Mouse (Mus musculus) ES-CJ7 (cell line): Measurements from ENCODE around the gene Spef1.

Experiments
- DNase-seq: peaks from one replicate; pipeline ENCODE4 v3.0.0; 2011; ENCODE audit warnings: low read depth, low spot score

Gene Spef1

DNA sequence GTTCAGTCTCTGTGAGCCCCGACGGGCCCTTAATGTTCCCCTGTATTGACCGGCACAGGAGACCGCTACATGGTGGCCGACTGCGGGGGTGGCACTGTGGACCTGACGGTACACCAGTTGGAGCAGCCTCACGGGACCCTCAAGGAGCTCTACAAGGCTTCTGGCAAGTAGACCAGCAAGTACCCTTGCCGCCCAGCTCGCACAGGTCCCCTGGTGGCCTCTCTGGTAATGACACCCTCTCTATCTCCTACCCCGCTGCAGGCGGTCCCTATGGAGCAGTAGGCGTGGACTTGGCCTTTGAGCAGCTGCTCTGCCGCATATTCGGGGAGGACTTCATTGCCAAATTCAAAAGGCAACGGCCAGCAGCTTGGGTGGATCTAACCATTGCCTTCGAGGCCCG, 44.5 kb downstream of the Spef1 start:
- peak; percentile 93 for DNase-seq

DNA sequence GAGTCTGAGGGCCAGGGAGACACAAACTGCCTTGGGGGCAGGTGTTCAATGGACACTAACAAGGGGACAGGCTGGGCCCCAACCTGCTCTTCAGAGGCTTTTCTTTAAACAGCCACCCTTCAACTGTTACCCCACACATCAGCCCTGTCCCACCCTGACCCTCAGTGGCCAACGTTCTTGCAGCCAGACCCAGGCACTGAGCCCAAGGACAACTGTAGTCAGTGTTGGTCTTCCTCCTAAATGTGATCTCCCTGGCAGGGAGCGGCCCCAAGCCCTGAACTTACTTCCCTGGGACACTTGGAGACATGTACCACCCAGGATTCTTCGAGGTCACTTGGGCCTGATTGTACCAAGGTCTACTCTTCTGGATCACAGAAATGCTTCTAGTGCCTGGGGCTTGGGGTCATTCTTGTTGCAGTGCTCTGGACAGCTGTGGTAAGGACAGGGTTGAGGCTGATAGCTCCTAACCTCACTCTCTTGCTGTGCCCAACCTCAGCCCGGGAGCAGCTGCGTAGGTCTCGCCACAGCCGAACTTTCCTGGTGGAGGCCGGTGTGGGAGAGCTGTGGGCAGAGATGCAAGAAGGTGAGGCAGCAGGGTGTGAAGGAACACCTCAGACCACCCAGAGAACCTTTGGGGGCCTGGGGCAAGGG, 45.6 kb downstream of the Spef1 start:
- no peak for DNase-seq

DNA sequence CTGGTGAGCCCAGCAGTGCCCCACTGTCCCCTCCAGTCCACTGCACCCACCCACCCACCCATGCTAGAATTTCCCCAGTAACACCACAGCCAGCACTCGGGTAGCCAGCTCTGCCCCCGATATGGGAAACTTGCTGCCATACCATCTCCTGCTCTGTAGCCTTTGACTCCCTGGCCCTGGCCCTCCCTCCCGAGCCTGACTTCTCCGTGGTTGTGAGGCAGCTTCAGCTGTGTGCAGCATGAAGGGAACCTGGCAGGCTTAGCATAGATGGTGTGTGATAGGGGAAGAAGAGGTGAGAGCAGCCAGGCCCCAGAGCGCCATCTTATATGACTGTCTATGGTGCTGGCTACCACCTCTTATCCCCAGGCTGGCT, 46.6 kb downstream of the Spef1 start:
- no peak for DNase-seq

- no peak for DNase-seq
These were observed 47.1 kb downstream of the Spef1 start for GRCm38 (mm10) chr2:131139886-131140532.

DNA sequence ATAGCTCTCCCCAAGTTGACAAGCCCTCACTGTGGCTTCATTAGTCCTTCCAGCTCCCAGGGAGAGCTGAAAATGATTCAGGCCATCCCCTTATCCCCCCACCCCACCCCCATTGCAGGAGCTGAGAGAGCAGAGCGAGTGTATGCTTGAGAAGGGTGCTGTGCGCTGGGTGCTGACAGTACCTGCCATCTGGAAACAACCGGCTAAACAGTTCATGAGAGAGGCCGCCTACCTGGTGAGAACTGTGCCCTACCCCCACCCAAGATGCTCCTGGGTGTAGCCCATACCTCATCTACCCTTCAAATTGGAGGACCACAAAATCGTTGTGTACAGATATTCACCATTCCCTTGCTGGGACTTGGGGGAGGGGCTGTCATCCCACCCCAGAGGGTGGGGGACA, 47.8 kb downstream of the Spef1 start:
- no peak for DNase-seq

DNA sequence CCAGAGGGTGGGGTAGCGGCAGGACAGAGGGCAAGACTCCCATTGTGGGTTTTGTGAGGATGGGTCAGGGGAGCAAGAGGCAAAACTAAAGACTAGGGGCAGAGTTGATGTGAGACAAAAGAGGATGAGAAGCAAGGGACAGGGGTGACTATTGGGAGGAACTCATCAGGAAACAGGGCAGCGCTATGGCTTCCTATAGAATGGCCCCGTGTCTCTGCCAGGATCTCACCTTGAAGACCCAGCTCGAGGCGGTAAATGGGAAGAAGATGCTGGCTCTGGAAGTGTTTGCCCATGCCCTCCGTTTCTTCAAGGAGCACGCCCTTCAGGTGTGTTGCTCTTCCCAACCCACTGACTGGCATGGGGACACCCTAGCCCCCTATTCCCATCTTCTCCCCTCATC, 48.3 kb downstream of the Spef1 start:
- no peak for DNase-seq

GRCm38 (mm10) chr2:131138296-131138695, 48.8 kb downstream of the Spef1 start:
- DNase-seq: no peak

GRCm38 (mm10) chr2:131135521-131136139, 51.5 kb downstream of the Spef1 start:
- no peak for DNase-seq

- DNase-seq: no peak
These were observed 52.2 kb downstream of the Spef1 start for GRCm38 (mm10) chr2:131134826-131135400.

- no peak for DNase-seq
These were observed 52.7 kb downstream of the Spef1 start for GRCm38 (mm10) chr2:131134381-131134780.

DNA sequence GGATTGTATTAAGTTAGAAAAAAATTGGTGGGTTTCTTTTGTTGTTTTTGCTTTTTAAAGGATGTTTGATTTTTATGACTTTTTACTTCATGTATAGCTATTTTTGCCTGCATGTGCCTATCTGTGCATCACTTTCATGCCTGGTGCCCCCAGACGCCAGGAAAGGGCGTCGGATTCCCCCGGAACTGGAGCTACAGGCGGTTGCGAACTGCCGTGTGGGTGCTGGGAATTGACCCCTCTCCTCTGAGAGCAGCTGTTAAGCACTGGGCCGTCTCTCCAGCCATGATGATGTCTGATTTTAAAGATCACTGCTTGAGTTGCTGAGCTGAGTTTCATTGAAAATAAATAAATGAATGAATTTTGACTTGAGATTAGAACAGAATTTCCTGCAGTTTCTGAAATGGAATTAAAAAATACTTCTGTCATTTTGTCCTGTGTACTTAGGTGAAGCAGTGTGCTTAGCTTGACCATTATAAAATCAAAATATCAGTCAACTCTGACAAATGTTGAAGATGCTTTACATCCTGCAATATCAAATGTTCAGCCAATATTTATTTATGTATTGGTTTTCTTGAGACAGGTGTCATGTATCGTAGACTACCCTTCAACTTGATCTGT, 54.0 kb downstream of the Spef1 start, which contains the start of gene Gm11037:
Gm11037 (plus strand) TSS at position 568 of the 618 bp plus-strand sequence.
- no peak for DNase-seq

- no peak for DNase-seq
These were observed 54.8 kb downstream of the Spef1 start for GRCm38 (mm10) chr2:131132111-131132888.

GRCm38 (mm10) chr2:131130849-131131248, 56.2 kb downstream of the Spef1 start:
- DNase-seq: no peak

DNA sequence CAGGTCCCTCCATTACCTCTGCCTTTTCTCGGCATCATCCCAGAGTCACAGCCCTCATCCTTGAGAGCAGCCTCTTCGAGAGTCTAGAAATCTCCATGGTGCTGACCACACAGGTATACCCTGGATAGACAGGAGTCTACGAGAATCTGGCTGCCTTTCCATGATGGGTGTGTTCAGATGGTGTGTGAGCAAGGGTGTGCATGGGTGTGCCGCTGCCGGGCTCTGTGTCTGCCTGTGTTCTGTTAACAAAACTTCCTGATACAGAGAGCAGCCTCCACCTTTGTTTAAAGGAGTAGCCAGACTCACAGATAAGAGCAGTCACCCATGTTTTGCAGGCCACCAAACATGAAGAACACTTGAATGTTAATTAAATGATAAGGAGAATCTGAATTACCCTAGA, 57.2 kb downstream of the Spef1 start:
- DNase-seq: no peak

DNA sequence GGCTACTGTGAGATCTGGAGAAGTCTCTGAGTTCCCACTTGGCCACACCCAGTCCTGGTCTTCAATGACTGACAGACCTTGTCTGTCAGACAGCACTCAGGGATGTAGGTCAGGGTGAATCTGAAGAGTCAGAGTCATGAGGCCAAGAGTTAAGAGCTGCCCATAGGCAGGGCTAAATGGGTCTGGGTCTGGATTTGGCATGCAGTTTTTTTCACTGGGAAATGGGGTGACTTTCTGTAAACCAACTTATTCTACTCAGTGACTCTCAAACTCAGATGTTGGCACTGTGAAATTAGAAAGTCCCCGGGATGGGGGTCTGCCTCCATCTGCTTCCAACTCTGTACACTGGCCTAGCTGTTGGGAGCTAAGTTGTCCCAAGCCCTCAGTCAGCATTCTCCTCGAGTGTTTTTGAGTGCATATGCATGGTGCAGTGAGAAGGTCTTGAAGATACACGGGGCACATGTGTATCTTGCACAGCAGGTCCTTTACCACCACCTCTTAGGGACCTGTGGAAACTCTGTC, 58.4 kb downstream of the Spef1 start:
- DNase-seq: no peak

GRCm38 (mm10) chr2:131128211-131128610, 58.9 kb downstream of the Spef1 start:
- DNase-seq: no peak

GRCm38 (mm10) chr2:131127161-131127730, 59.8 kb downstream of the Spef1 start, which contains the start of gene Hspa12b:
Hspa12b (plus strand) TSS chr2:131127280.
- no peak for DNase-seq

DNA sequence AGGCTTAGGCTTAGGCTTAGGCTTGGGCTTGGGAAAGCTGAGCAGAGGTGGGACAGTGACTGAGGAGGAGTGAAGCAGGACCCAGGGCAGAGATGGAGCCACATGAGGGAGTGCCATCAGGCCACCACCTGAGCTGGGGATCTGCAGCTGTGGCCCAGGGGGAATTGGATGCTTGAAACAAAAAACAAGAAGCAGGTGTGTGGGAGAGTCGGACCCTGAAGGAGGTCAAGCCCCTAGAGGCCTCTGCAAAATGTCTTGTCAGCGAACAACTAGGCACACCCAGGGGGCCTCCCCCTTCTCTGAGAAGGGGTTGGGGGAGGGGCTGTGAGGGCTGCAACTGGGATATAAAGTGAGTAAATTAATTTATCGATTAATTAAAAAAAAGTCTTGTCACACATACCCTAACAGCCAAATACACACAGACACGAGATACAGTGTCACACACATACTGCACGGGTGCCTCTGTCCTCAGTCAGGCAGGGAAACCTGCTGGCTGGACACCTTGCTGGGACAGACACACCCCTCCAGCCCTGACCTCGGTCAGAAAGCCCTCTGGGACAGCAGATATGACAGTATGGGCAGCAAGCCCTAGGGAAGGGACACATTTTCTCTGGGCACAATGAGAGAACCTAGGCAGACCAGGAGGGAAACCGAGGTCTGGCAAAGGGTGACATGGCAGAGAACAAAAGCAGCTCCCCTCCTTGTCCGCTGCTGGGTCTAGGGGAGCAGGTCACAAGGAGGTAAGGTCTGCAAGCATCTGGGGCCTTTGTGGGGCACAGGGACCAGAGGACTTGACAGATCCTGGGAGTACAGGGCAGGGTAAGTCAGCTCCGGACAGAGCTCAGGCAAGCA, 60.9 kb downstream of the Spef1 start:
- DNase-seq: no peak

- no peak for DNase-seq
These were observed 61.7 kb downstream of the Spef1 start for GRCm38 (mm10) chr2:131125157-131125963.
